Mouse (Mus musculus) ES-Bruce4 (cell line): ENCODE measurements around the gene Vwa5b1.

Experiments used
- CTCF ChIP-seq: IDR thresholded peaks from one replicate; pipeline ENCODE4 v1.8.1; 2011; ENCODE audit warnings: low read depth, low read length
- POLR2A ChIP-seq: IDR thresholded peaks from one replicate; pipeline ENCODE4 v1.8.1; 2011; ENCODE audit warnings: low read length; ENCODE audit not compliant: insufficient read depth

DNA sequence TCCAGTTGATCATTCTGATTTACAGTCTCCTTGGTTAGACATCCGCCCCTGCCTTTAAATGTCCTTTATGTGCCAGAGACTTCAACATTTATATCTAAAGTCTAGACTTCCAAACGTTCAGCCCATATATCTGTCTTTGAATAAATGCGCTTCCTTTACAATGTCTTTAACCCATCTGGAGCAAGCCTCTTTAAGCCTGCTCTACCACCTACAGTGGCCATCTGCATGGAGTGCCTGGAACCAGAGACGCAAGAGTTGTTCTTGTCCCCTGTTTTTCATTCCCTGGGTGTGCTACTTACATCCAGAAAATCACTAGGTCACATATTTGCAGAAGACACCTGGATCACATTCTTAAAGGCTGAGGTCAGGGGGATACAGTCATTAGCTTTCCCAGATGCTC, 44.4 kb upstream of the Vwa5b1 start:
- no peak for TF ChIP-seq CTCF
- no peak for TF ChIP-seq POLR2A
